Mouse (Mus musculus) liver, embryonic 12.5 days (tissue): ENCODE measurements around the gene Pyurf. TPM values are rescaled to one million over a fixed set of nuclear protein-coding genes. Genes with fewer than 3 reads are reported as not detected.
A peak's percentile ranks its signal among the peaks of the same experiment; 100 is the strongest.

Experiments
- ATAC-seq: fragments of 200-750 bp; cut with Nextera tagmentation; 2 replicates; pipeline ENCODE4 v1.8.0; 2017; ENCODE audit warnings: moderate number of reproducible peaks, mild to moderate bottlenecking, moderate library complexity
- H3K27ac ChIP-seq: fragments of 300-500 bp; sonication (generic); 2 replicates; pipeline ENCODE4 v1.5.1; 2016; ENCODE audit warnings: mild to moderate bottlenecking
- H3K27me3 ChIP-seq: fragments of 300-500 bp; sonication (generic); replicated peaks from 2 replicates; pipeline ENCODE4 v1.6.1; 2016; ENCODE audit warnings: mild to moderate bottlenecking, moderate library complexity
- H3K36me3 ChIP-seq: fragments of 300-500 bp; sonication (generic); 2 replicates; pipeline ENCODE4 v1.6.1; 2016; ENCODE audit warnings: mild to moderate bottlenecking, moderate library complexity
- H3K4me1 ChIP-seq: fragments of 300-500 bp; sonication (generic); 2 replicates; pipeline ENCODE4 v1.6.1; 2016
- H3K4me2 ChIP-seq: fragments of 300-500 bp; sonication (generic); 2 replicates; pipeline ENCODE4 v1.6.1; 2016; ENCODE audit warnings: mild to moderate bottlenecking, moderate library complexity
- H3K4me3 ChIP-seq: fragments of 300-500 bp; sonication (generic); 2 replicates; pipeline ENCODE4 v1.5.1; 2016; ENCODE audit warnings: mild to moderate bottlenecking, moderate library complexity
- H3K9ac ChIP-seq: fragments of 300-500 bp; sonication (generic); 2 replicates; pipeline ENCODE4 v1.6.1; 2016; ENCODE audit warnings: mild to moderate bottlenecking, moderate library complexity
- H3K9me3 ChIP-seq: fragments of 300-500 bp; sonication (generic); replicated peaks from 2 replicates; pipeline ENCODE4 v1.6.1; 2016; ENCODE audit warnings: mild to moderate bottlenecking, moderate library complexity
- WGBS: fragments of 180-500 bp; shearing (Covaris S2); methylation state at CpG from one replicate; pipeline ENCODE4 v1.1.7; 2016; ENCODE audit not compliant: insufficient replicate concordance; 5-methylcytosine and 5-hydroxymethylcytosine counted together
- polyA plus RNA-seq: library from polyadenylated mRNA; unstranded; fragments of >200 nt; fragmentation: Nextera tagmentation; extraction: Ambion mirVana; gene quantifications from 2 replicates; pipeline ENCODE4 v1.2.1, GENCODE M21; 2016

The Pyurf gene
- polyA plus RNA-seq = 8.7 and 9.1 TPM in 2 replicates

DNA sequence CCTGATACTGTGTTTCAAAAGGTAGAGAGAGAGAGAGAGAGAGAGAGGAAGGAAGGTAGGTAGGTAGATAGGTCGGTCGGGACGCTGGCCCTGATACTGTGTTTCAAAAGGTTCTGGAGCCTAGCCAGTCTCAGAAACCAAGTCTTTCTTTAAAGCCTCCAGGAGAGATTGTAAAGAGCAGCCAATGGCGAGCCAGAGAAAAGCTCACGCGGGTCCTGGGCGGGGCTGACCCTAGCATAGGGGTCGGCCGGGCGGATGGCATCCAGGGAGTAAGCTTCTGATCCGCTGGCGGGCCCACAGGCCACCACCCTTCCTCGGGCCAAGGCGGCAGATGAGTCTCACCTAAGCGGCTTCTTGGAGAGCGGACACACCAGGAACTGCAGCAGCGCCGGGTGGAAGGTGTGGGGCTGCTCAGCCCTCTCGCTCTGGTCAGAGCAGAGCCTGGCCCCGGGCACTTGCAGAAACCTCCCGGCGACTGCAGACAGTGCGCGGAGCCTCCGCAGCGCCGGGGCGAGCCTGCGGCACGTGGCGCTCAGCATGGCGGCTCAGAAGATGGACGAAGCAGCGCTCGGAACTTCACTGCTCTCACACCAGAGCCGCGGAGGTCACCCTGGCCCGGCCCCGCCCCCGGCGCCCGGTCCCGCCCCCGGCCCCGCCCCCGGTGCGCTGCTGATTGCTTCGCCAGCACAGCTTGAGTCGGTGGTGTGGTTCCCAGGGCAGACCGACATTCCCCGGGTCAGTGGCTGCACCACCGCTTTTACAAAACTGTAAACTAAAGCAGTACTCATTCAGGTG is at the start of gene Pyurf:
Pyurf (minus strand) TSS at position 612 of the 795 bp plus-strand sequence.
- under 1% methylated on average over 52 of the region's 52 CpGs for WGBS

DNA sequence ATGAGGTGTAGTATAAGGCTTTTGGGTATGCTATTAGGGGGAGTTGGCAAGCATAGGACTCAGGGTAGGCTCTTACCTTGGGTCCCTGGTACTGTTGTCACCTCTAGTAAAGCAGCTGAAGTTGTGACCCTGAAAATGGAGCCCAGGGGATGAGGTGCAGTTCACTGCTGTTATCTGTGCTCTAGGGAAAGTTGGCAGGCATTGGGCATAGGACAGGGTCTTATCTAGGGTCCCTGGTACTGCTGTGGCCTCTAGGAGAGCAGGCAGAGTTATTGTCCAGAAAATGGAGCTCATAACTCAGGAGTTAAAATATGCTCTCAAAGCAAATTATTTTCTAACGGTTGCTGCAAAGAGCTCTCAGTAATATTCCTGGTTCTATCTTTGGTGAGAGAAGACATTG is 29.5 kb upstream of the Pyurf start:
- ATAC-seq = peak; percentile 58; the same call in 1 of the 2 replicates
- Histone ChIP-seq H3K4me2 (no peak overlapping the region), H3K4me1 (peaks cover 13% of the 10 kb centered on the region), H3K9me3 (no peaks in the 10 kb centered on the region), H3K27ac (no peak overlapping the region), H3K4me3 (no peak overlapping the region), H3K27me3 (no peaks in the 10 kb centered on the region), H3K9ac (no peak overlapping the region), H3K36me3 (peaks cover 19% of the 10 kb centered on the region)
- WGBS = 86% methylated on average over 1 of the region's 1 CpGs

More for the DNA sequence above, at the start of gene Pyurf:
- H3K4me3 ChIP-seq = peak within 1 kb of the TSS; percentile 85
- peak within 1 kb of the TSS; percentile 87 for H3K9ac ChIP-seq
- ATAC-seq = peak; percentile 97
- peaks cover 27% of the 10 kb centered on the region for H3K36me3 ChIP-seq
- H3K27ac ChIP-seq = peak within 1 kb of the TSS; percentile 93
- no peaks in the 10 kb centered on the region for H3K9me3 ChIP-seq
- H3K4me1 ChIP-seq = peaks cover 15% of the 10 kb centered on the region
- H3K4me2 ChIP-seq = peak within 1 kb of the TSS; percentile 96
- no peaks in the 10 kb centered on the region for H3K27me3 ChIP-seq

DNA sequence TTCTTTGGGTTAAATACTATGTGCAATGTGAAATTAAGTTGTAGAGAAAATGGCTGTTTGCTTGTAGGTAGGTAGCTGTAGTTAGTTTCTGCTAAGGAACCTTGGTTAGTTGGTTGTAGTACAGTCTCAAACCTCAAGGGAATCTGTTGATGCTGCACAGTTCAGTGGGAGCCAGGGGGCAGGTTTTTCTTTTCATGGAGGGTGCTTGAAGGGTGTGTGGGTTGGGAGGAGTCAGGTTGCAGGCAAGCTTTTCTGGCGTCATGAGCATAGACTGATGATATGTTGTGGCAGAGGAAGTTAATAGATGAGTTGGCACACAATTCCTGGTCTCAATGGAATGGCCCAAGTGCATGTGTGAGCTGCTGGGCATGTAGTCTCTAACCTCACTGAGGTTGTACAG is 19.8 kb upstream of the Pyurf start:
- no peaks in the 10 kb centered on the region for H3K27me3 ChIP-seq
- 22% methylated on average over 1 of the region's 1 CpGs for WGBS
- no peak overlapping the region for H3K4me2 ChIP-seq
- H3K4me3 ChIP-seq = no peak overlapping the region
- peak; percentile 66 for ATAC-seq
- H3K9me3 ChIP-seq = no peaks in the 10 kb centered on the region
- H3K36me3 ChIP-seq = peaks cover 9% of the 10 kb centered on the region; the same call in 1 of the 2 replicates
- H3K27ac ChIP-seq = no peak overlapping the region
- no peak overlapping the region for H3K9ac ChIP-seq
- peaks cover 6% of the 10 kb centered on the region; the same call in 1 of the 2 replicates for H3K4me1 ChIP-seq

DNA sequence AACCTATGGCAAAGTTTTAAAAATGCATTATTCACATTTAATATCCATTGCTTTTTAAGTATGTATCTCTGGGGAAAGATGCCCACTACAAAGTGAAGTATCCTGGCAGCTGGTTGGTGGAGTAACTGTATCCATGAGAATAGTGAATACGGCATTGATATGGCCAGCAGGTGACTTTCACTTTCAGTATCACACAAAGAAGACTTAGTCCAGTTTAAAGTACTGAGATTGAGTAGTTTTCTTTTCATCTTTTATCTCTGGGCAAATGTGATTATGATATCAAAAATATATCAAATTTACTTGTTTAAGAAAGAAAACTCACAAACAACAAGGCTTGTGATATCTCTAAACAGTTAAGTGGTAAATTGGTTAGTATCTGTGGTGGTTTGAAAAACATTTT is 14.8 kb upstream of the Pyurf start:
- no peak for ATAC-seq
- Histone ChIP-seq H3K4me2 (no peak overlapping the region), H3K9me3 (no peaks in the 10 kb centered on the region), H3K27me3 (no peaks in the 10 kb centered on the region), H3K9ac (no peak overlapping the region), H3K36me3 (no peaks in the 10 kb centered on the region), H3K27ac (no peak overlapping the region), H3K4me3 (no peak overlapping the region), H3K4me1 (peaks cover 23% of the 10 kb centered on the region)
- 91% methylated on average over 1 of the region's 1 CpGs for WGBS

- Histone ChIP-seq H3K27me3 (no peaks in the 10 kb centered on the region), H3K27ac (peak overlapping the region; percentile 90), H3K4me2 (peak overlapping the region; percentile 75), H3K4me3 (peak overlapping the region; percentile 81), H3K4me1 (peaks cover 27% of the 10 kb centered on the region), H3K9me3 (no peaks in the 10 kb centered on the region), H3K36me3 (no peaks in the 10 kb centered on the region), H3K9ac (peak overlapping the region; percentile 86)
- ATAC-seq = peak; percentile 6
- 27% methylated on average over 2 of the region's 2 CpGs for WGBS
Observed at GRCm38 (mm10) chr6:57703703-57704102, 11.8 kb upstream of the Pyurf start.

- Histone ChIP-seq H3K27me3 (no peaks in the 10 kb centered on the region), H3K4me1 (peaks cover 27% of the 10 kb centered on the region), H3K9ac (peak overlapping the region; percentile 86), H3K36me3 (no peaks in the 10 kb centered on the region), H3K9me3 (no peaks in the 10 kb centered on the region), H3K4me3 (peak overlapping the region; percentile 81), H3K27ac (peak overlapping the region; percentile 90), H3K4me2 (peak overlapping the region; percentile 75)
- peak; percentile 99 for ATAC-seq
- under 1% methylated on average over 59 of the region's 59 CpGs for WGBS
Observed at GRCm38 (mm10) chr6:57702743-57703499, 11.0 kb upstream of the Pyurf start.

GRCm38 (mm10) chr6:57702376-57702742 is 10.5 kb upstream of the Pyurf start, which contains the start of gene Lancl2:
Gene Lancl2 (plus strand): TSS chr6:57702540.
- peak within 1 kb of the TSS; percentile 81 for H3K4me3 ChIP-seq
- peak within 1 kb of the TSS; percentile 90 for H3K27ac ChIP-seq
- peaks cover 27% of the 10 kb centered on the region for H3K4me1 ChIP-seq
- ATAC-seq = peak; percentile 23
- no peaks in the 10 kb centered on the region for H3K36me3 ChIP-seq
- no peaks in the 10 kb centered on the region for H3K9me3 ChIP-seq
- H3K4me2 ChIP-seq = peak within 1 kb of the TSS; percentile 75
- 2% methylated on average over 10 of the region's 10 CpGs for WGBS
- no peaks in the 10 kb centered on the region for H3K27me3 ChIP-seq
- H3K9ac ChIP-seq = peak within 1 kb of the TSS; percentile 86

DNA sequence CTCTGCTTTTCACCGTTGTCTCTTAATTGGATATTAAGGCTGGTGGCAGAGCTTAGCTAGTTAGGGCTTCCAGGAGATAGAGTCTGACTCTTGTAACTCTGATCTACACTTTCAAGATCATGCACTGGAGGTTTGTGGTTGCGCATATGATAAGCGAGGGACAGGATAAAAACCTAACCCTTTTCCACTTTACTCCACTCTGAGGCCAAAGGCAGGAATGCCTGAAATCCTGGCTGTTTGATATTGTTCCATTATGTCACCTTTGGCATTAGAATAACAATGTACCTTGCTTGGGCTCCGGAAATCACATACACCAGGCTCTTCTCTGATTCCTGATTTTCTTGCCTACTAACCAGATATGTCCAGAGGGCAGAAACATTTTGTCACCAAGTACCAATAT is 9.8 kb upstream of the Pyurf start:
- Histone ChIP-seq H3K27me3 (no peaks in the 10 kb centered on the region), H3K4me1 (peaks cover 27% of the 10 kb centered on the region), H3K9me3 (no peaks in the 10 kb centered on the region), H3K36me3 (no peaks in the 10 kb centered on the region), H3K9ac (no peak overlapping the region; the same call in 1 of the 2 replicates), H3K27ac (no peak overlapping the region), H3K4me2 (peak overlapping the region; percentile 75), H3K4me3 (peak overlapping the region; percentile 81)
- ATAC-seq = no peak
- 65% methylated on average over 4 of the region's 4 CpGs for WGBS

- peaks cover 15% of the 10 kb centered on the region for H3K4me1 ChIP-seq
- no peak for ATAC-seq
- WGBS = 74% methylated on average over 3 of the region's 3 CpGs
Observed at GRCm38 (mm10) chr6:57693116-57693515, 1.2 kb upstream of the Pyurf start.

GRCm38 (mm10) chr6:57684156-57684555 is 7.7 kb downstream of the Pyurf start:
- H3K9me3 ChIP-seq = 0 out of 2 replicates have a peak, but pooled peaks cover 2% of the 10 kb centered on the region
- H3K9ac ChIP-seq = no peak overlapping the region
- no peak overlapping the region for H3K4me3 ChIP-seq
- WGBS = 86% methylated on average over 1 of the region's 1 CpGs
- H3K4me1 ChIP-seq = no peaks in the 10 kb centered on the region
- no peak for ATAC-seq
- peaks cover 46% of the 10 kb centered on the region for H3K36me3 ChIP-seq
- no peaks in the 10 kb centered on the region for H3K27me3 ChIP-seq
- no peak overlapping the region for H3K4me2 ChIP-seq
- H3K27ac ChIP-seq = no peak overlapping the region

More at GRCm38 (mm10) chr6:57693116-57693515, 1.2 kb upstream of the Pyurf start:
- Histone ChIP-seq H3K27ac (no peak overlapping the region), H3K36me3 (peaks cover 15% of the 10 kb centered on the region), H3K9me3 (no peaks in the 10 kb centered on the region), H3K27me3 (no peaks in the 10 kb centered on the region), H3K4me2 (no peak overlapping the region), H3K4me3 (no peak overlapping the region), H3K9ac (no peak overlapping the region)

- H3K9me3 ChIP-seq = no peaks in the 10 kb centered on the region
- no peak overlapping the region for H3K4me3 ChIP-seq
- no peak for ATAC-seq
- H3K9ac ChIP-seq = no peak overlapping the region
- H3K27me3 ChIP-seq = no peaks in the 10 kb centered on the region
- H3K4me2 ChIP-seq = no peak overlapping the region
- no peaks in the 10 kb centered on the region for H3K36me3 ChIP-seq
- H3K4me1 ChIP-seq = no peaks in the 10 kb centered on the region
- H3K27ac ChIP-seq = no peak overlapping the region
- 56% methylated on average over 4 of the region's 4 CpGs for WGBS
Observed at GRCm38 (mm10) chr6:57661295-57661694, 30.6 kb downstream of the Pyurf start.

DNA sequence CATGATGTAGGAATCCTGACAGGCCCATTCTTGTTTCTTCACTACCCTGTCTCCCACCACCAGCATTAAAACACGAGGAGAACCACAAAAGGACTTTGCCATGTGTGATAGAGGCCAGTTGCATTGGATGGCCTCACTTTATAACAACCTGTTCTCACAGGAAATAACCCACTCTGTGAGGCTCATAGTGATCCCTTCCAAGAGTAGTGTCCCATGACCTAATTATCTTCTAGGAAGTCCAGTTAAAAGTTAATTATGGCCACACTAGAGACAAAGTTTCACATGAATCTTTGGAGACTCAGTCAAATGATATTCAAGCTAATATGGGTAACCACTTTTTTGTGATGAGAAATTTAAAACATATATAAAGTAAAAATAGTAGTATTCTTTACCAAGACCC is 44.6 kb downstream of the Pyurf start:
- ATAC-seq = no peak
- H3K27me3 ChIP-seq = no peaks in the 10 kb centered on the region
- H3K4me2 ChIP-seq = no peak overlapping the region
- no peaks in the 10 kb centered on the region for H3K4me1 ChIP-seq
- no peaks in the 10 kb centered on the region for H3K36me3 ChIP-seq
- no peak overlapping the region for H3K4me3 ChIP-seq
- H3K27ac ChIP-seq = no peak overlapping the region
- no peak overlapping the region for H3K9ac ChIP-seq
- H3K9me3 ChIP-seq = no peaks in the 10 kb centered on the region
- WGBS = 41% methylated on average over 1 of the region's 1 CpGs
